Mouse (Mus musculus) cortical plate, adult 2 months (tissue): ENCODE data around the gene Alyref.

Source experiments
- CTCF ChIP-seq: fragments of 200-500 bp; IDR thresholded peaks from 2 replicates; pipeline ENCODE4 v1.5.1; 2011; ENCODE audit warnings: mild to moderate bottlenecking, control low read depth, low read length; ENCODE audit not compliant: insufficient read depth; ENCODE audit errors: extremely low read depth
- POLR2A ChIP-seq: fragments of 200-500 bp; IDR thresholded peaks from 2 replicates; pipeline ENCODE4 v1.6.1; 2011; ENCODE audit warnings: mild to moderate bottlenecking, low read length, control low read depth; ENCODE audit not compliant: insufficient read depth; ENCODE audit errors: extremely low read depth

- no peak for TF ChIP-seq CTCF
- no peak for TF ChIP-seq POLR2A
These were observed 32.9 kb upstream of the Alyref start for GRCm38 (mm10) chr11:120630881-120631725.
